Mouse (Mus musculus): ENCODE data around the gene Parvb.
"Not testable (repeated sequence)": the region's sequence is repeated elsewhere in the genome, so short reads cannot be mapped to it uniquely, and the experiment has no call there.

Gene Parvb

GRCm38 (mm10) chr15:84256254-84256850, 24.5 kb downstream of the Parvb start:
- no peak for DNase-seq (ENCODE audit: low read depth, low spot score)

GRCm38 (mm10) chr15:84256864-84257263, 25.0 kb downstream of the Parvb start:
- DNase-seq (ENCODE audit: low read depth, low spot score), result no peak

GRCm38 (mm10) chr15:84258602-84259355, 26.9 kb downstream of the Parvb start:
- peak; percentile 52 for DNase-seq (ENCODE audit: low read depth, low spot score)

DNA sequence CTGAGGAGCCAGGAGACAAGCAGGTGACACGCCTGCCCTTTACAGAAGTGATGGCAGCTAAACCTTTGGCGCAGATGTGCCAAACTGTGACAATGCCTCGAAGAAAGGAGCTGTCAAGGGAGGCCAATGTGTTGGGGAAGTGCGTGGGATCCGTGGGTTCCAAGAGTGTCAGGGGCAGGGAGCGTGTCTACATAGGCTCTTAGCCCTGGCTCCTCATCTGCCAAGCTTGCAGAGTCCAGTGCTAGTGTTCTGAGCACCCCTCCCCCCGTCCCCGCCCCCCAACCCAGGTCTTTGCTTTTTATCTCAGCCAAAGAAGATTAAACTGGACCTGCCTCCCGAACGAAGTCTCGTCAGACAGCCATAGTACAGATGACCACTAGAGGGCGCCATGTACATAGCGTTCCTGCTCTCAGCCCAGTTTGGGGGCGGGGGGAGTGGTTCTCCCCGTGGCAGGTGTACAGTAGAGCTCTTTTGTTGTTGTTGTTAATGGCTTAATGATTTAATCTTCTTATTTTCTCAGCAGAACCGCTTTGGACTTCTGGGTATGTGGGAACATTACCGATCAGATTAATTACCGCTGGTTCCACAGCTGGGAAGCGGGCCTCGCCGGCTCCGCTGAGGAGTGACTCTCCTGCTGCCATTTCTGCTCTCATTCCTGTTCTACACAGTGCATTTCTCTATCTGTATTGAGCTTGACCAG, 28.4 kb downstream of the Parvb start:
- DNase-seq (ENCODE audit: low read depth, low spot score), result peak; percentile 41

DNA sequence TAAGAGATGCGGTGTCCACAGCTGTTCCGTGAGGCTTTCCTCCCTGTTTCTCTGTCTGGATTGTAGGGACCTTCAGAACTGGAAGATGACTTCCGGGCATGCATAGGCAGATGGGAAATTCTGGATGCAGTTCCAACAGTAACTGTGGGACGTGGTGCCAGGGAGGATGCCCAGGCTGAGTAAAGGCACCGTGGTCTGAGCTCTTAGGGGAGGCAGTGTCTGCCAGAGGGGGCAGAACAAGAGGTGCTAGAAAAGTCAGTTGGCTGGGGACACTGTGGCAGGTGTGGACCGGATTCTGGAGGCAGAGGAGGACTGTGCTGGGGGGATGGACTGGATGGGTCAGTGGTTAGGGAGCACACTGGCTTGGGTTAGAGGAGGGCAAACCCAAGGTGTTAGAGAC, 30.8 kb downstream of the Parvb start:
- no peak for DNase-seq (ENCODE audit: low read depth, low spot score)

DNA sequence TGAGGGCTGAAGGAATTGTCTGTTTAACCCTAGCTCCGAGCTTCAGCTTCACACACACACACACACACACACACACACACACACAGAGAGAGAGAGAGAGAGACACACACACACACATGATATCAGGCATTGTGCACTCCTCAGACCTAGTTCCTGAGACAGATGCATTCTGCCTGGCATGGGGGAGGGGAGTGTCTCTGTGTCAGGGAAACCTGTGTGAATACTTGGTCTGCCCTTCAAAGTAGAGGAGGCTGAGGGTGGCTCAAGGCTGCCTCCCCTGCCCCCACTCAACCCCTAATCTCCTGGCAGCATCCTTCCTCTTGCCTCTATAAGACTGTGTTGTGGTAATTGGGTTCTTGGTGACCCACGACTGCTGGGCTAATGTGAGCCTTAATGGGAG, 31.7 kb downstream of the Parvb start:
- no peak for DNase-seq (ENCODE audit: low read depth, low spot score)

- DNase-seq (ENCODE audit: low read depth, low spot score), result no peak
These were observed 33.3 kb downstream of the Parvb start for GRCm38 (mm10) chr15:84265141-84265540.

GRCm38 (mm10) chr15:84266290-84266689, 34.4 kb downstream of the Parvb start:
- no peak for DNase-seq (ENCODE audit: low read depth, low spot score)

DNA sequence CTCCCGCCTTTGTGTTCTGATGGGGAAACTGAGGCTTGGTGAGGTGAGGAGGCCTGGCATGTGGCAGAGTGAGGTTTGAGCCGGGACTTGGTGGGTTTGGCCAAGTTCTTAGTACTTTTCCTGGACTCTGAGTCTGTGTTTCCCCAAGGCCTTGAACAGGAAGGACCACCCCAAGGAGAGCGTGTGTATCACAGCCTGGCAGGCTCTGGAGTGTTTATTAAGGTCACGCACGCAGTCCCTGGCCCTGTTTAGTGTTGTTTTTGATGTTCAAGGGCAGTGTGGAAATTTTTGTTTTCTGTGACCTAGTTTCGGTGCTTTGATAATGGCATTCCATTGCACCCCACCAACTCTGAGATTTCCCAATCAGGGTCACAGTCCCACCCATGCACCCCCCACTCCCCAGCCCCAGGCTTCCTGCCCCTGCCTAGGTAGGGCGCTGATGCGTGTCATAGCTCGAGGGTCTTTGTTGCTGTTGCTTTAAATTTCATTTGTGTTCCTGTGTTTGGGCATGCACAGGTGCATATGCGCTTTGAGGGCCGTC, 35.9 kb downstream of the Parvb start:
- no peak for DNase-seq (ENCODE audit: low read depth, low spot score)

DNA sequence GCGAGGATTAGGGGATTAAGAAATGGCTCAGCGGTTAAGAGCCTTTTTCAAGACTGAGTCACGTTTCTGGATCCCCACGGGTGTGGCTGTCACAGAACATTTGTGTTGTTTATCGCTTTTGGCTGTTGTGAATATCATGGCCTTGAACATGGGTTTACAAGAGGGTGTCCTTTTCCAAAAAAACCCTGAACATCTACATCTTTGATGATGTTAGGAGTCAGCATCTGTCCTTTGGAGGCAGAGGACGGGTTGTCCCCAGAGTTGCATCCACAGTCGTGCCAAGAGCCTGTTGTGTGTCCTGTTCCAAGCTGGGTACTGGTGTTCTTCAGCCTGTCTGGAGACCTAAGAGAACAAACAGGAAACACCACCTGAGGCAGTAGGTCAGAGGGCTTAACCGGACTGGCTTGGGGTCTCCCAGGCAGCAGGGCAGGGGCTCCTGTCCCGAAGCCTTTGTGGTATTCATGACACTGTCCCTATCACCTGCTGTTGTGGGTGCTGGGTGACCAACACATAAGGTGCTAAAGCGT, 37.3 kb downstream of the Parvb start:
- no peak for DNase-seq (ENCODE audit: low read depth, low spot score)

DNA sequence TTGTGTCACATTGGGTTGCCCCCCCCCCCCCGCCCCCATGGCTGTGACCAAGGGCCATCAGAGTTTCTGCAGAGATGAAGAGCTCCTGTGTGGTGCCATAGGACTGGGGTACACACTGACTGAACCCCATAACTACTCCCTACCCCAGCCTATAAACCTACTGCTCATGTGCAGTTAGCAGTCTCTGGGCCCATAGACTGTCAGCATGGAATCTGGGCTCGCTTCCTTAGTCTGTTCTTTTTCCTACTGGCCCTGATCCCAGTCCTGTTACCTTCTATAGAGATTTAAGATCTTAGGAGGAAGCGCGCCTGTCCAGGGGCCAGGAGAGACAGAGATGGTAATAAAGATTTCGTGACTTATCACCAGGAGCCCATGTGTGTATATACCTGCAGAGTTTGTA, 38.2 kb downstream of the Parvb start:
- DNase-seq (ENCODE audit: low read depth, low spot score), result no peak

- DNase-seq (ENCODE audit: low read depth, low spot score), result no peak
These were observed 38.6 kb downstream of the Parvb start for GRCm38 (mm10) chr15:84270463-84270862.

- no peak for DNase-seq (ENCODE audit: low read depth, low spot score)
These were observed 44.2 kb downstream of the Parvb start for GRCm38 (mm10) chr15:84276066-84276465.

- DNase-seq (ENCODE audit: low read depth, low spot score), result no peak
These were observed 46.2 kb downstream of the Parvb start for GRCm38 (mm10) chr15:84278091-84278490.

DNA sequence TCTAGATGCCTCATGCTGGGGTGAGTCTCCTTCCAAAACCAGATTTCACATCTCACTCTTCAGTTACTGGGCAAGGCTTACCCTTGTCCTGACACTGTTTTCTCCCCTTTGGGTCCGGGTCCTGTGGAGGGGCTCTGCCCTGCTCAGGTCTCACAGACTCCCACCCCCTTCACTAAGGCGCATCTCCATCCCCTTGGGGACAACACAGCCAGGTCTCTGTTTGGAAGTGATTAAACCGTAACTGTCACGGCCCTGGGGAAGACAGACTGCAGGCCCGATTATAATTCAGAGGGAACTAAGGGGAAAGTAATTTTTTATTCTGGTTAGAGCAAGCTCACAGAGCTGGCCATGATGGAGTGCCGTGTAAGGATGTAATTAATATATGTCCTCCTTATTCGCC, 46.8 kb downstream of the Parvb start:
- no peak for DNase-seq (ENCODE audit: low read depth, low spot score)

GRCm38 (mm10) chr15:84280309-84280708, 48.5 kb downstream of the Parvb start:
- DNase-seq (ENCODE audit: low read depth, low spot score), result no peak

DNA sequence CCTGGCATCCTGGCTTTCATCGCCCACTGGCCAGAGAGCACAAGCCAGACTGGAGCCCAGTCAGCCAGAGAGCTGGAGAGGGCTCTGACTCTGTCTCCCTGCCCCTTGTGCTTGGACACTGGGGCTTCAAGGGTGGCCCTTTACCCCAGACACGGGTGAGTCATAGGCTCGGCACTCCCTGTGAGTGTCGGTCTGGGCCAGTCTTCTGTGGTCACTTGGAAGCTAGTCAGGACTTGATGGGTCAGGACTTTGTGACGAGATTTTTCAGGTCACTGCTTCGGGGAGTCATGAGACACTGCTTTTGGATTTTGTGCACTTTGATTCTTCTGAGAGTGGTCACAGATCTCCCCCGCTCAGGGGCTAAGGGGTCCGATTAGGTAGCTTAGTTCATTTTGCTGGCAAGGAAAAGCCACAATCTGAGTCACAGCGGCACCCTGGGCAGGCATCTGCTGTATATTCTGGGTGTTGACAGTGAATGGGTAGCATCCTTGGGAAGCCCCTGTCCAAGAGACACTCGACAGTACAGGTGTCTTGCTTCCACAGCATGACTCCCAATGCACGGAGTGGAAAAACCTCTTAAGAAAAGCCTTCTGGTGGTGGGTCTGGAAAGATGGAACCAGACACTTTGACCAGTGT, 49.0 kb downstream of the Parvb start:
- no peak for DNase-seq (ENCODE audit: low read depth, low spot score)

- no peak for DNase-seq (ENCODE audit: low read depth, low spot score)
These were observed 50.6 kb downstream of the Parvb start for GRCm38 (mm10) chr15:84282206-84283085.

DNA sequence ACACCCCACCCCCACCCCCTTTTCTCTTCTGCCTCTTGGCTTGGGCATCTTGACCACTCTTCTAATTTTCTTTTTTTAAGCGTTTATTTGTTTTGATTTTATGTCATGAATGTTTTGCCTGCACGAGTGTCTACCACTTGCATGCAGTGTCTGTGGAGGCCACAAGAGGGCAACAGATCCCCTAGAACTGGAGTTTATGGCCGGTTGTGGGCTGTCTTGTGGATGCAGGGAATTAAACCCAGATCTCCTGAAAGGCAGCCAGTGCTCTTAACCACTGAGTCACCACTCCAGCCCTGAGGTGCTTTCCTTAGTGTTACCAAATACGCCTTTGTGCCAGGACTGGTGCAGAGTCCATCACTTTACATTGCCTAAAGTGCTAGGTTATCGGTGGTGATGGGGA, 52.2 kb downstream of the Parvb start:
- no peak for DNase-seq (ENCODE audit: low read depth, low spot score)

DNA sequence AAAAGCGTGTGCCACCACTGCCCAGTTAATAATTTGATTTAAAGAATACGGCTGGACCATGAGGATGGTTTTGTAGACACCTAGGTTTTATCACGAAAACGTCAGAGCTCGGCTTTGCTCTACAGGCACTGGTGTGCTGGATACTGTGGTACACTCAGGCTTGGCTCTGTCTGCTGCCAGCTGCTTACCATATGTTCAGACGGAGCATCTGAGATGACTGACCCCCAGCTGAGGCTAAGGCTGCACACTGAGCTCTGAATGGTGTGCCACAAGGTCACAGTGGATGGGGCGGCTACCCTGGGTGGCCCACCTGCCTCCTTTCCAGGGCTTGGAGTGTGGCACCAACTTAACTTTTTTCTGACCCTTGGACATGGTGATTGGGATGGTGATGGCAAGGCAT, 53.6 kb downstream of the Parvb start:
- no peak for DNase-seq (ENCODE audit: low read depth, low spot score)

GRCm38 (mm10) chr15:84288953-84289352, 57.1 kb downstream of the Parvb start:
- DNase-seq (ENCODE audit: low read depth, low spot score), result not testable (repeated sequence)
